Comparison of ENCODE assay signal across 7 mouse cellular contexts in genomic region chr13:12256871-12257390, GRCm38 (mm10). TPM values are rescaled to one million over a fixed set of nuclear protein-coding genes. Genes with fewer than 3 reads are reported as not detected.
DNase-seq lines count a peak whose midpoint lies in the region; ATAC-seq lines count a peak whose summit lies in the region.

No protein-coding gene starts in this region.

- H3K27ac ChIP-seq in neural tube, embryonic 11.5 days (ENCODE audit: low read depth, low read length), result no peak overlapping the region
- peak overlapping the region; percentile 89 for H3K27ac ChIP-seq in embryonic facial prominence, embryonic 14.5 days (replicated peaks; ENCODE audit: low read depth, low read length)
- peak overlapping the region; percentile 87; the same call in 1 of the 2 replicates for H3K27ac ChIP-seq in limb, embryonic 13.5 days

- 13% methylated on average over 10 of the region's 10 CpGs for WGBS in neural tube, embryonic 11.5 days
- 9% methylated on average over 10 of the region's 10 CpGs for WGBS in embryonic facial prominence, embryonic 14.5 days
- WGBS in limb, embryonic 13.5 days, result 11% methylated on average over 10 of the region's 10 CpGs

- H3K4me1 ChIP-seq in neural tube, embryonic 11.5 days (ENCODE audit: control insufficient read depth, insufficient read depth, low read length), result peaks cover 10% of the 10 kb centered on the region; the same call in 1 of the 2 replicates
- peaks cover 16% of the 10 kb centered on the region for H3K4me1 ChIP-seq in embryonic facial prominence, embryonic 14.5 days (ENCODE audit: control insufficient read depth, insufficient read depth, low read length)
- peaks cover 24% of the 10 kb centered on the region for H3K4me1 ChIP-seq in limb, embryonic 13.5 days

- H3K36me3 ChIP-seq in neural tube, embryonic 11.5 days (ENCODE audit: control insufficient read depth, insufficient read depth, low read length), result no peaks in the 10 kb centered on the region
- H3K36me3 ChIP-seq in embryonic facial prominence, embryonic 14.5 days (ENCODE audit: control insufficient read depth, insufficient read depth, low read length), result peaks cover 7% of the 10 kb centered on the region; the same call in 1 of the 2 replicates
- H3K36me3 ChIP-seq in limb, embryonic 13.5 days, result peaks cover 12% of the 10 kb centered on the region

- ATAC-seq in neural tube, embryonic 11.5 days (ENCODE audit: insufficient read depth, low FRiP score, low TSS enrichment), result no peak
- no peak; the same call in 1 of the 2 replicates for ATAC-seq in embryonic facial prominence, embryonic 14.5 days (ENCODE audit: low read depth)
- ATAC-seq in limb, embryonic 13.5 days (ENCODE audit: low FRiP score, low read depth), result no peak

- no peaks in the 10 kb centered on the region for H3K9me3 ChIP-seq in neural tube, embryonic 11.5 days (ENCODE audit: control insufficient read depth, low read length)
- H3K9me3 ChIP-seq in embryonic facial prominence, embryonic 14.5 days (ENCODE audit: control insufficient read depth, low read length), result 0 out of 2 replicates have a peak, but pooled peaks cover 5% of the 10 kb centered on the region
- peaks cover 9% of the 10 kb centered on the region for H3K9me3 ChIP-seq in limb, embryonic 13.5 days

- H3K4me3 ChIP-seq in neural tube, embryonic 11.5 days (ENCODE audit: low read depth, low read length), result peak overlapping the region; percentile 82
- H3K4me3 ChIP-seq in embryonic facial prominence, embryonic 14.5 days (ENCODE audit: low read depth, low read length), result peak overlapping the region; percentile 60
- H3K4me3 ChIP-seq in limb, embryonic 13.5 days, result peak overlapping the region; percentile 79

- peak overlapping the region; percentile 83 for H3K9ac ChIP-seq in neural tube, embryonic 11.5 days (ENCODE audit: low read length)
- peak overlapping the region; percentile 80 for H3K9ac ChIP-seq in embryonic facial prominence, embryonic 14.5 days (ENCODE audit: low read depth, low read length)
- peak overlapping the region; percentile 84 for H3K9ac ChIP-seq in limb, embryonic 13.5 days

- no peak for DNase-seq in neural tube, embryonic 11.5 days (ENCODE audit: low spot score)
- no peak for DNase-seq in neural tube, embryonic 10.5 days (ENCODE audit: extremely low spot score, low spot score)
- peak; percentile 51 for DNase-seq in embryonic facial prominence, embryonic 14.5 days (ENCODE audit: low spot score)
- peak; percentile 0 for DNase-seq in retina, postnatal 7 days (ENCODE audit: low read depth, low spot score)
- DNase-seq in right cerebral cortex, postnatal 4 days, result no peak
- no peak for DNase-seq in urinary bladder, postnatal 36 days (ENCODE audit: low spot score in 2 of 2)

- no peaks in the 10 kb centered on the region for H3K27me3 ChIP-seq in neural tube, embryonic 11.5 days (ENCODE audit: control insufficient read depth, insufficient read depth, low read length)
- H3K27me3 ChIP-seq in embryonic facial prominence, embryonic 14.5 days (replicated peaks; ENCODE audit: control insufficient read depth, insufficient read depth, low read length), result no peaks in the 10 kb centered on the region
- no peaks in the 10 kb centered on the region for H3K27me3 ChIP-seq in limb, embryonic 13.5 days

- H3K4me2 ChIP-seq in neural tube, embryonic 11.5 days (ENCODE audit: low read depth), result peak overlapping the region; percentile 68
- H3K4me2 ChIP-seq in embryonic facial prominence, embryonic 14.5 days (ENCODE audit: low read depth, low read length), result peak overlapping the region; percentile 76
- peak overlapping the region; percentile 68 for H3K4me2 ChIP-seq in limb, embryonic 13.5 days (replicated peaks)

RNA-seq across cellular contexts. Expression of gene Mtr, which starts 1.0 kb away (rescaled TPM):
- polyA plus RNA-seq in neural tube, embryonic 11.5 days (2014; fragmentation: Nextera tagmentation; extraction: Ambion mirVana), result 13.4 and 16.3 TPM in 2 replicates
- 20.5 and 23.4 TPM in 2 replicates for polyA plus RNA-seq in embryonic facial prominence, embryonic 14.5 days (2014; fragmentation: Nextera tagmentation; extraction: Ambion mirVana)
- polyA plus RNA-seq in limb, embryonic 13.5 days (2015; fragmentation: Nextera tagmentation; extraction: Ambion mirVana), result 18.7 and 20.3 TPM in 2 replicates

Comparison
In these comparisons a context has a peak if more than half of its experiments do, and no peak if none do; other contexts are left out.
1. DNase-seq: peak in embryonic facial prominence, embryonic 14.5 days (single experiment) and retina, postnatal 7 days (single experiment); none in neural tube, embryonic 11.5 days (single experiment), neural tube, embryonic 10.5 days (single experiment), right cerebral cortex, postnatal 4 days (single experiment) and urinary bladder, postnatal 36 days (0 of 2).
2. Peak in every context shown above with its lines, with median percentiles within 50 percentile points of each other: H3K4me2 ChIP-seq, H3K4me3 ChIP-seq and H3K9ac ChIP-seq.